ENCODE assay signal across 15 mouse cellular contexts in the genomic region with DNA sequence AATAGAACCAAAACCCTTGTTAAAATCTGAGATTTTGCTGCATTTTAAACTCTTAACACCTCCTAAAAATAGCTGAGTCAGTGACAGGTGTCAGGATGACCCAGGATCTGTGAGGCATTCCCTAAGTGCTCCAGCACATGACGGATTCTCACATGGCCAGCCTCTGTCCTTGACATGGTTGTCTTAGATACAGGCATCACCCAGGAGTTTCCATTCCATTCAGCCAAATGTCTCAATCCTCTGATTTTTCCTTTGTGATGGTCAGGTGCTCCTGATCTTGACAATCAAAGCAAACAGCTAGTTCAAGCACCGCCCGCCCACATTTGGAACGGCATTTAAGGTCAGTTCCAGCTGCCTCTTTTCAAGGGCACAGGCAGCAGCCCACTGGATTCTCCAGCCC.
DNase-seq lines count a peak whose midpoint lies in the region; ATAC-seq and TF ChIP-seq lines count a peak whose summit lies in the region.
"Had no signal": no experiment of that assay in that cellular context is flagged by ENCODE, and none has a peak within 500 bp of the region (broad histone marks: within the 10 kb centered on the region; RNA-seq: fewer than 3 reads in every experiment).

No protein-coding gene starts in this region.

- WGBS in olfactory bulb, adult 2 months, result 79% methylated on average over 4 of the region's 4 CpGs
- WGBS in hindbrain, embryonic 13.5 days, result 90% methylated on average over 4 of the region's 4 CpGs

- 0 out of 2 replicates have a peak overlapping the region, but pooled peaks have one; percentile 5 for H3K27ac ChIP-seq in olfactory bulb, adult 2 months (ENCODE audit: insufficient read depth, low read depth, low read length)
- no peak overlapping the region for H3K27ac ChIP-seq in hindbrain, embryonic 13.5 days
- H3K27ac ChIP-seq: forebrain, embryonic 13.5 days; hindbrain, embryonic 12.5 days had no signal

- no peaks in the 10 kb centered on the region for H3K27me3 ChIP-seq in hindbrain, embryonic 13.5 days
- H3K27me3 ChIP-seq: forebrain, embryonic 13.5 days; hindbrain, embryonic 12.5 days had no signal

- TF ChIP-seq POLR2A in olfactory bulb, adult 2 months (IDR thresholded peaks at IDR 0.05; ENCODE audit: insufficient read depth, low read depth, low read length), result no peak

- H3K4me1 ChIP-seq in olfactory bulb, adult 2 months (ENCODE audit: control insufficient read depth, insufficient read depth, low read length), result no peaks in the 10 kb centered on the region
- H3K4me1 ChIP-seq in hindbrain, embryonic 13.5 days (replicated peaks), result no peaks in the 10 kb centered on the region
- H3K4me1 ChIP-seq: forebrain, embryonic 13.5 days; hindbrain, embryonic 12.5 days had no signal

- no peak overlapping the region for H3K9ac ChIP-seq in hindbrain, embryonic 13.5 days
- H3K9ac ChIP-seq: forebrain, embryonic 13.5 days; hindbrain, embryonic 12.5 days had no signal

- no peak overlapping the region for H3K4me2 ChIP-seq in hindbrain, embryonic 13.5 days
- H3K4me2 ChIP-seq: forebrain, embryonic 13.5 days; hindbrain, embryonic 12.5 days had no signal

- peak; percentile 59 to 75 for DNase-seq in heart, adult 18-20 months
- DNase-seq in heart, postnatal 25 days (ENCODE audit: low spot score), result no peak
- DNase-seq in ZHBTc4 (ENCODE audit: low read depth, low spot score), result peak; percentile 82
- DNase-seq in heart, adult 8-10 months (ENCODE audit: low spot score), result peak; percentile 52
- DNase-seq in thymus, postnatal 14 days, result no peak
- DNase-seq: cerebellum, adult 9-11 months; embryo, embryonic 11 days; left cerebral cortex, postnatal 4 days; lung, adult 18-20 months; spleen, adult 18-20 months; thymus, adult 18-20 months had no signal

- no peak for ATAC-seq in hindbrain, embryonic 13.5 days (ENCODE audit: low FRiP score)
- ATAC-seq: forebrain, embryonic 13.5 days had no signal

- TF ChIP-seq CTCF in olfactory bulb, adult 2 months (IDR thresholded peaks at IDR 0.05; ENCODE audit: insufficient read depth, low read depth, low read length), result no peak

- intact Hi-C loops in heart, postnatal 25 days (cut with DNase I), result no loop called here

- H3K9me3 ChIP-seq in hindbrain, embryonic 13.5 days, result no peaks in the 10 kb centered on the region
- H3K9me3 ChIP-seq: forebrain, embryonic 13.5 days; hindbrain, embryonic 12.5 days had no signal

- H3K36me3 ChIP-seq in hindbrain, embryonic 13.5 days, result no peaks in the 10 kb centered on the region
- H3K36me3 ChIP-seq: hindbrain, embryonic 12.5 days had no signal

- H3K4me3 ChIP-seq in olfactory bulb, adult 2 months (ENCODE audit: insufficient read depth, low read depth, low read length), result no peak overlapping the region
- no peak overlapping the region for H3K4me3 ChIP-seq in hindbrain, embryonic 13.5 days
- H3K4me3 ChIP-seq: forebrain, embryonic 13.5 days; hindbrain, embryonic 12.5 days had no signal

Comparison
In these comparisons a context has a peak if more than half of its experiments do, and no peak if none do; other contexts are left out.
1. DNase-seq: peak in heart, adult 18-20 months (2 of 2), ZHBTc4 (single experiment) and heart, adult 8-10 months (single experiment); none in heart, postnatal 25 days (single experiment) and thymus, postnatal 14 days (single experiment).